Mouse (Mus musculus) midbrain, embryonic 14.5 days (tissue): Measurements from ENCODE around the gene Grm7. TPM values are rescaled to one million over a fixed set of nuclear protein-coding genes. Genes with fewer than 3 reads are reported as not detected.

ENCODE experiments used
- ATAC-seq: fragments of 200-750 bp; cut with Nextera tagmentation; 2 replicates; pipeline ENCODE4 v1.8.0; 2017; ENCODE audit warnings: moderate number of reproducible peaks, moderate library complexity; ENCODE audit not compliant: low FRiP score, low TSS enrichment
- DNase-seq: peaks from one replicate; pipeline ENCODE4 v3.0.0-alpha.2; 2015
- H3K27ac ChIP-seq: fragments of 300-500 bp; sonication (generic); replicated peaks from 2 replicates; pipeline ENCODE4 v1.5.1; 2014; ENCODE audit warnings: mild to moderate bottlenecking, low read depth, low read length, moderate library complexity
- H3K27me3 ChIP-seq: fragments of 300-500 bp; sonication (generic); 2 replicates; pipeline ENCODE4 v1.6.1; 2014; ENCODE audit warnings: low read length, control low read depth, mixed read lengths; ENCODE audit not compliant: control insufficient read depth, insufficient read depth
- H3K36me3 ChIP-seq: fragments of 300-500 bp; sonication (generic); 2 replicates; pipeline ENCODE4 v1.6.1; 2014; ENCODE audit warnings: low read length, control low read depth; ENCODE audit not compliant: control insufficient read depth, insufficient read depth
- H3K4me1 ChIP-seq: fragments of 300-500 bp; sonication (generic); 2 replicates; pipeline ENCODE4 v1.6.1; 2014; ENCODE audit warnings: mild to moderate bottlenecking, antibody characterized with exemption, low read length, control low read depth; ENCODE audit not compliant: control insufficient read depth, insufficient read depth
- H3K4me2 ChIP-seq: fragments of 300-500 bp; sonication (generic); 2 replicates; pipeline ENCODE4 v1.6.1; 2014; ENCODE audit warnings: mild to moderate bottlenecking, low read length, moderate library complexity
- H3K4me3 ChIP-seq: fragments of 300-500 bp; sonication (generic); replicated peaks from 2 replicates; pipeline ENCODE4 v1.5.1; 2014; ENCODE audit warnings: low read depth, low read length
- H3K9ac ChIP-seq: fragments of 300-500 bp; sonication (generic); replicated peaks from 2 replicates; pipeline ENCODE4 v1.6.1; 2014; ENCODE audit warnings: mild to moderate bottlenecking, low read length, moderate library complexity
- H3K9me3 ChIP-seq: fragments of 300-500 bp; sonication (generic); 2 replicates; pipeline ENCODE4 v1.6.1; 2016; ENCODE audit warnings: low read length, control low read depth, mixed read lengths; ENCODE audit not compliant: control insufficient read depth
- WGBS: fragments of 180-500 bp; shearing (Covaris S2); extraction: QIAGEN DNeasy Blood & Tissue Kit; methylation state at CpG from one replicate; pipeline ENCODE4 v1.1.7; 2014; 5-methylcytosine and 5-hydroxymethylcytosine counted together
- polyA plus RNA-seq: library from polyadenylated mRNA; unstranded; fragments of >200 nt; fragmentation: Nextera tagmentation; extraction: Ambion mirVana; gene quantifications from 2 replicates; pipeline ENCODE4 v1.2.1, GENCODE M21; 2014

Gene Grm7
- polyA plus RNA-seq, 1 experiment from 2014 or later, result 18.1 TPM

DNA sequence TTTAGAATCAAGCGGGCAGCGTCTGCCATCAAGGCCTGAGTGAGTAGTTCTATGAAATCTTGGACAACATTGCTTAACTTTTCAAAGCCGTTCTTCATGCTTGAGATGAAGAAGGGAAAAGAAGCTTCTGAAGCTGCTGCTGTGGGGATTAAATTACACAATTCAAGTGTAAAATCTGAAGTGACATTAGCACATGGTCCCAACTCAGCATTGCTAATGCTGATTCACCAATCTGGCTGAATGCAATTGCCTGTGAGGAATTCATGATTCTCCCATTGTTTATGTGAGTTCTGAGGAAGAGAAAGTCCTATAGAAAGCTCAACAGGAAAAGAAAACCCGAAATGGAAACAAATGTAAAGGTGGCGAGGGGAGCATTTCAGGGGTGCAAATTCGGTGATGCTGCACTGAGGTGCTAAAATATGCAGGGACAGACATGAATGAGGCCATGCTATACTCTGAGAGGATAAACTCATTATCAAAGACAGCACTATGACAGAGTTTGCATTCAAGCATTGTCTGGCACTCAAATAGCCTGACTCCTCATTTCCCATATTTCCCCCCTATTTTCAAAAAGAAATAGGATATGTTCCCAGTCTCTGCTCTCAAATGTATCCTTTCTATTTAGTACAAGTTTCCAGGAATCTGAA is 575.8 kb downstream of the Grm7 start:
- H3K36me3 ChIP-seq, result no peaks in the 10 kb centered on the region
- peaks cover 4% of the 10 kb centered on the region; the same call in 1 of the 2 replicates for H3K4me1 ChIP-seq
- H3K9ac ChIP-seq, result no peak overlapping the region
- H3K4me3 ChIP-seq, result no peak overlapping the region
- 17% methylated on average over 6 of the region's 6 CpGs for WGBS
- H3K4me2 ChIP-seq, result no peak overlapping the region
- no peaks in the 10 kb centered on the region for H3K9me3 ChIP-seq
- ATAC-seq (no peak), DNase-seq (peak; percentile 51)
- H3K27ac ChIP-seq, result no peak overlapping the region
- no peaks in the 10 kb centered on the region for H3K27me3 ChIP-seq

DNA sequence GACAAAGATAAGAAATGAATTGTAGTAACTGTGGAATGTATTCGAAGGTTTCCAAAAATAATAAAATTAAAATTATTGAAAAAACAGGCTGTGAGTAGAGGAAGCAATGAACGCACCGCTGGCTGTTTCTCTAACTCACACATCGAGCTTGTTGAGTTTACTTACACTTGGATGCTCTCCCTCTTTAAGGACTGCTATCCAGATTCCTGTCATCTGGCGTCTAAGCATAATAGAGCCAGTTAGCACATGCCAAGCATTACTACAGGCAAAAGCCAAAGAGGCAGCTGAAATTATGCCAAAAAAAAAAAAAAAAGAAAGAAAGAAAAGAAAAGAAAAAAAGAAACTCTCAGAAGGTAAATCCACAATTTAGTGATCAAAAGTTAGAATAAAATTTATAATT is 609.8 kb downstream of the Grm7 start:
- H3K4me3 ChIP-seq, result no peak overlapping the region
- H3K27me3 ChIP-seq, result no peaks in the 10 kb centered on the region
- DNase-seq (no peak), ATAC-seq (no peak)
- no peaks in the 10 kb centered on the region for H3K36me3 ChIP-seq
- no peak overlapping the region for H3K27ac ChIP-seq
- H3K4me1 ChIP-seq, result no peaks in the 10 kb centered on the region
- WGBS, result 92% methylated on average over 5 of the region's 5 CpGs
- H3K4me2 ChIP-seq, result no peak overlapping the region
- no peak overlapping the region for H3K9ac ChIP-seq
- H3K9me3 ChIP-seq, result no peaks in the 10 kb centered on the region

DNA sequence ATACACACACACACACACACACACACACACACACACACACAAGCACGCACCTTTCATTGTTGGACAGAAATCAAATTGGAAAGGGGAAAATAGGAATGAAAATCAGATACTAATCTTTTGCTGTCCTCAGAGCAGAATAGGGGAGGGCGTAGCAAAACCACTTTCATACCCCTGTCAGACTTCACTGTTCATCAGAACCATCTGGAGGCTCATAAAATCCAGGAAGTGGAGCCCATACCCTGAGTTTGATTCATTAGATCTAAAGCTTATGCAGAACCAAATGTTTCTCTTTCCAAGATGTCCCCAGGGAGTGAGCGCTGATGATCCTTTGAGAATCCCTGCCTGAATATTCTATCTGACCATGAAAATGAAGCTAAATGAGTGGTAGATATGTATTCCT is 611.6 kb downstream of the Grm7 start:
- ATAC-seq, result no peak
- no peak overlapping the region for H3K4me3 ChIP-seq
- 86% methylated on average over 3 of the region's 3 CpGs for WGBS

DNA sequence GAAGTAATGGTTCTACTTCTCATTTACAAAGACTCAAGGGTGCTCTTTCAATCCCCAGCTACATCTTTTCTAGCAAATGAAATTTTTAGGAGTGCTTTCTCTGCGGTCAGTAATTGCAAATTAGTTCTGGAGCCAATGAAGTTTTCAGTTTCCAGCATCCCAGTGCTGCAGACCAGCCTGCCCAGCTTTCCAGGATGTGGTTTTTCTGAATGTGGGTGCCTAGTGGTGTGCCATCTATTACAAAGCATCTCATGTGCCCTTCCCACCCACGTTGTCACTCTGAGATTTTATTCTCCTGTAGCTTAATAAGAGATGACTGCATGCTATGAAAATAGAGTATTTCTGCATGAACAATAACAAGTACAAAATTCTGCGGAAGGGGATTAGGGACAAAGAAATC is 612.9 kb downstream of the Grm7 start:
- 72% methylated on average over 3 of the region's 3 CpGs for WGBS
- H3K4me3 ChIP-seq, result no peak overlapping the region
- no peaks in the 10 kb centered on the region for H3K9me3 ChIP-seq
- H3K27me3 ChIP-seq, result no peaks in the 10 kb centered on the region
- DNase-seq (no peak), ATAC-seq (no peak)
- no peak overlapping the region for H3K27ac ChIP-seq
- no peaks in the 10 kb centered on the region for H3K36me3 ChIP-seq
- no peak overlapping the region for H3K9ac ChIP-seq
- H3K4me2 ChIP-seq, result no peak overlapping the region
- no peaks in the 10 kb centered on the region for H3K4me1 ChIP-seq

More for the DNA sequence above, 611.6 kb downstream of the Grm7 start:
- Histone ChIP-seq H3K27ac (no peak overlapping the region), H3K9ac (no peak overlapping the region), H3K9me3 (no peaks in the 10 kb centered on the region), H3K36me3 (no peaks in the 10 kb centered on the region), H3K4me1 (no peaks in the 10 kb centered on the region), H3K4me2 (no peak overlapping the region), H3K27me3 (no peaks in the 10 kb centered on the region)
- peak; percentile 13 for DNase-seq

DNA sequence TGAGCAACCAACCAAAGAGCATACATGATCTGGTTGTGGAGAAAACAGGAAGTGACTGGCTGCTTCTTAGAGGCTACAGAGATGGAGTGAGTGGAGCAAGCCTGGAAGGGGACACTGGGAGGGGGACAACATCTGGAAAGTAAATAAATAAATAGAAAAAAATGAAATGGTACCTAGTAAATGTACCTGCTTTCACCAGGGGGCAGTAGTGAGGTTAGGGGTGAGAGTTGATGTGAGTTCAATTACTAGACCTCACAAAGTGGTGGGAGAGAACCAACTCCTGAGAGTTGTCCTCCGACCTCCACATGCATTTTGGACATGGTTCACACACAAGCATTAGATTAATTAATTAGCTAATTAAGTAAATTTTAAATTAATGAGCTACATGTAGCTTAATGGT is 615.8 kb downstream of the Grm7 start:
- DNase-seq (no peak), ATAC-seq (no peak; the same call in 1 of the 2 replicates)
- WGBS, result 95% methylated on average over 1 of the region's 1 CpGs
- H3K36me3 ChIP-seq, result no peaks in the 10 kb centered on the region
- no peaks in the 10 kb centered on the region for H3K4me1 ChIP-seq
- no peaks in the 10 kb centered on the region for H3K9me3 ChIP-seq
- H3K9ac ChIP-seq, result no peak overlapping the region
- H3K4me3 ChIP-seq, result no peak overlapping the region
- no peaks in the 10 kb centered on the region for H3K27me3 ChIP-seq
- H3K4me2 ChIP-seq, result no peak overlapping the region
- no peak overlapping the region for H3K27ac ChIP-seq

DNA sequence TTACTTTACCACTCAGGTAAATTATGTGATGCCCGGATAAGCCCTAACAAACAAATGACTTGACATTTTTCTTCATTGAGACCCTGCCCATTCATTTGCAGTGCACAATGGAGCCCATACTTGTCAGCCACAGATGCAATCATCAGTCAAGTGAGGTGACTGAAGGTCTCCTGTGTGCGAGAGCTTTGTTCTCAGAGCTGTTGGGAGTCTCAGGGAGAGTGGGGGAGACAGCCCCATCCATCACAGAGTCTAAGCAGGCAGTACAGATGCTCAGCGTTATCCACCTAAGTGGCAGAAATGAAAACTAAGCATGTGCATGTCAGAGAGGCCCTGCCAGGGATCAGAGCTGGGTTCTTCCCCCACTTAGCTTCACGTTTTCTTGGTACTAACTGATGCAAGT is 631.3 kb downstream of the Grm7 start:
- no peak for ATAC-seq
- Histone ChIP-seq H3K4me2 (no peak overlapping the region), H3K4me3 (no peak overlapping the region), H3K9me3 (no peaks in the 10 kb centered on the region), H3K27me3 (no peaks in the 10 kb centered on the region), H3K27ac (no peak overlapping the region), H3K36me3 (no peaks in the 10 kb centered on the region), H3K4me1 (no peaks in the 10 kb centered on the region), H3K9ac (no peak overlapping the region)
- 67% methylated on average over 4 of the region's 4 CpGs for WGBS
- DNase-seq, result no peak

DNA sequence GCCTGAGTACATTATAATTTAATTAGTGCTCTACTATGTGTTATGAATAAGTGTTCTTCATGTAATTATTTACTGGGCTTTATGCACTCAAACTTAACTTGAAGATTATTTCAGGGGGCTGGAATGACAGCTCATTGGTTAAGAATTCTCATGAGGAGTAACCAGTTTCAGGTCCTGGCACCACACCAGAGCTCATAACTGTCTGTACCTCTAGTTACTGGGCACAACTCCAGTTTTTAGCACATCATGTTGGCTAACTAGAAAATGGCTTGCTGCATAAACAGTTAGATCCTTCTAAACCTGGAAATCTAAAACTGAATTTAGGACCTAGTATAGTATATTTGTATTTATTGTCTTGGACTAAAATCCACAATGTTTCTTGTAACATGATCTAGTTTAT is 633.1 kb downstream of the Grm7 start:
- no peaks in the 10 kb centered on the region for H3K4me1 ChIP-seq
- H3K36me3 ChIP-seq, result no peaks in the 10 kb centered on the region
- ATAC-seq (no peak), DNase-seq (no peak)
- no peak overlapping the region for H3K27ac ChIP-seq
- no peak overlapping the region for H3K9ac ChIP-seq
- no peaks in the 10 kb centered on the region for H3K27me3 ChIP-seq
- no peak overlapping the region for H3K4me3 ChIP-seq
- H3K9me3 ChIP-seq, result no peaks in the 10 kb centered on the region
- H3K4me2 ChIP-seq, result no peak overlapping the region

DNA sequence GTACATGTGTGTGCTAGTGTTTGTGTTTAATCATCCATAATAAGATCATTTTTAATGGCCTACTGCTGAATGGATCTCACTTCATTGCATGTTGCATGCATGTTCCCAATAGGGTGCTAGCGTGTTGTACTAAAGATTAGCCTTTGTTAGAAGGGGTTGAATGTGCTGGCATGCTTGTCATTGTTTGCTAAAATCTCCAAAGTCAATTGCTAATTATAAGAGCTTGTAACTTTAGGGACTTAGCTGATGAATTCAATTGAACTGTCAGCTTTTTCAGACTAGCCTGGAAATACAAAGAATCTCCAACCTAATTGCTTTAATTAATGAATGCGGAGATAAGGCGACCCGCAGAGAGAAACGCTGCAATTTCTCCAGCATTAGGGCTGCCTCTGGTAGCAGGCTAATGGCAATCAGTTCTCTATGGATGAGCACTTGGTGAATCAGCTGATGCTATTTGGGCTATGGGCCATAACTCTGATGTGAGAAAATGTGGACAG is 648.2 kb downstream of the Grm7 start:
- 30% methylated on average over 5 of the region's 5 CpGs for WGBS
- Histone ChIP-seq H3K27ac (no peak overlapping the region), H3K9ac (no peak overlapping the region), H3K9me3 (no peaks in the 10 kb centered on the region), H3K27me3 (no peaks in the 10 kb centered on the region), H3K4me2 (no peak overlapping the region), H3K36me3 (no peaks in the 10 kb centered on the region), H3K4me1 (no peaks in the 10 kb centered on the region), H3K4me3 (no peak overlapping the region)
- ATAC-seq (no peak), DNase-seq (peak; percentile 66)

DNA sequence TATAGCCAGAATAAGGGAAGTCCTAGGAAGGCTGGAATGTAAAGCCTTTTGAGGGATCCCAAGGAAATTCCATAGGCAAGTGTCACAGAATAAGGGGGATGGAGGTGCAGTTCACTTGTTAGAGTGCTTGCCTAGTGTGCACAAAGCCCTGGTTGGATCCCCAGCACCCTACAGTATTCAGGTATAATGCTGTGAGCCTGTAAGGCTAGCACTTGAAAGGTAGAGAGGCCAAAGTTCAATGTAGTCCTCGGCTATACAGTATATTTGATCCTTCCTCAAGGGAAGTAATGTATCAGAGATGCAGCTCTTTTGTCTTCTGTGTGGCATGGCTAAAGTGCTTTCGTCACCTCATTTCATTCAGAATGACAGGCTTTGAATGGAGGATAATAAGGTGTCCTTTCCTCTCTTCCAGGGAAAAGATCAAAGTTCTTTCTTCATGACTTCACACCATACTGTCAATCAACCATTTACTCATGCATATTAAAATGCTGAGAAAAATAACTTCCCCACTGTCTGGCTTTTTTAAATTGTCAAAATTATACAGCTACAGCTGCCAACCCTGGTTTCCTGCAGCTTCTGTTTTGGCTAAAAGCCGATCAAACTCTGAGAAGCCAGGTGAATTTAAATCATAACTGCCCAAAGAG is 658.7 kb downstream of the Grm7 start:
- ATAC-seq (peak; percentile 50; the same call in 1 of the 2 replicates), DNase-seq (peak; percentile 32)

More for the DNA sequence above, 658.7 kb downstream of the Grm7 start:
- Histone ChIP-seq H3K4me2 (no peak overlapping the region), H3K36me3 (no peaks in the 10 kb centered on the region), H3K27ac (no peak overlapping the region), H3K9me3 (no peaks in the 10 kb centered on the region), H3K4me3 (no peak overlapping the region), H3K27me3 (no peaks in the 10 kb centered on the region), H3K4me1 (no peaks in the 10 kb centered on the region), H3K9ac (no peak overlapping the region)
- 12% methylated on average over 3 of the region's 3 CpGs for WGBS
